Mouse (Mus musculus): ENCODE results near the gene Tmprss9.

Gene Tmprss9

GRCm38 (mm10) chr10:80936135-80936809 is 64.6 kb downstream of the Tmprss9 start:
- DNase-seq (ENCODE audit: low read depth, low spot score) = no peak

GRCm38 (mm10) chr10:80936810-80937164 is 65.1 kb downstream of the Tmprss9 start:
- no peak for DNase-seq (ENCODE audit: low read depth, low spot score)

- DNase-seq (ENCODE audit: low read depth, low spot score) = no peak
Observed at GRCm38 (mm10) chr10:80937646-80938045, 66.0 kb downstream of the Tmprss9 start.

- DNase-seq (ENCODE audit: low read depth, low spot score) = no peak
Observed at GRCm38 (mm10) chr10:80938831-80939550, 67.3 kb downstream of the Tmprss9 start.

GRCm38 (mm10) chr10:80939671-80940070 is 68.0 kb downstream of the Tmprss9 start:
- peak; percentile 36 for DNase-seq (ENCODE audit: low read depth, low spot score)

- no peak for DNase-seq (ENCODE audit: low read depth, low spot score)
Observed at GRCm38 (mm10) chr10:80940320-80940987, 68.8 kb downstream of the Tmprss9 start.

GRCm38 (mm10) chr10:80940988-80941347 is 69.3 kb downstream of the Tmprss9 start:
- DNase-seq (ENCODE audit: low read depth, low spot score) = no peak

GRCm38 (mm10) chr10:80942919-80943318 is 71.3 kb downstream of the Tmprss9 start:
- DNase-seq (ENCODE audit: low read depth, low spot score) = no peak

- DNase-seq (ENCODE audit: low read depth, low spot score) = no peak
Observed at GRCm38 (mm10) chr10:80943701-80944100, 72.1 kb downstream of the Tmprss9 start.

GRCm38 (mm10) chr10:80944231-80944630 is 72.6 kb downstream of the Tmprss9 start:
- no peak for DNase-seq (ENCODE audit: low read depth, low spot score)

GRCm38 (mm10) chr10:80946684-80947437 is 75.2 kb downstream of the Tmprss9 start:
- DNase-seq (ENCODE audit: low read depth, low spot score) = no peak

- DNase-seq (ENCODE audit: low read depth, low spot score) = no peak
Observed at GRCm38 (mm10) chr10:80947802-80948201, 76.2 kb downstream of the Tmprss9 start.

GRCm38 (mm10) chr10:80948570-80948969 is 76.9 kb downstream of the Tmprss9 start:
- no peak for DNase-seq (ENCODE audit: low read depth, low spot score)

- DNase-seq (ENCODE audit: low read depth, low spot score) = no peak
Observed at GRCm38 (mm10) chr10:80949081-80949480, 77.4 kb downstream of the Tmprss9 start.

Data from c-Kit-negative CD71-positive TER-119-positive erythroid progenitor cells, embryonic 14.5 days (primary cell).